Mouse (Mus musculus): Measurements from ENCODE around the gene Pced1b.
A peak's percentile ranks its signal among the peaks of the same experiment; 100 is the strongest.

Pced1b gene

GRCm38 (mm10) chr15:97288690-97289089 lies 41.8 kb downstream of the Pced1b start:
- no peak for DNase-seq

GRCm38 (mm10) chr15:97289176-97289575 lies 42.3 kb downstream of the Pced1b start:
- no peak for DNase-seq

- DNase-seq, result no peak
These were observed 43.4 kb downstream of the Pced1b start for GRCm38 (mm10) chr15:97290351-97290750.

- DNase-seq, result no peak
These were observed 44.6 kb downstream of the Pced1b start for GRCm38 (mm10) chr15:97291291-97292050.

- no peak for DNase-seq
These were observed 61.0 kb downstream of the Pced1b start for GRCm38 (mm10) chr15:97307935-97308334.

- DNase-seq, result no peak
These were observed 62.6 kb downstream of the Pced1b start for GRCm38 (mm10) chr15:97309533-97309932.

GRCm38 (mm10) chr15:97310251-97310650 lies 63.3 kb downstream of the Pced1b start:
- DNase-seq, result no peak

GRCm38 (mm10) chr15:97311211-97311610 lies 64.3 kb downstream of the Pced1b start:
- DNase-seq, result no peak

- no peak for DNase-seq
These were observed 65.0 kb downstream of the Pced1b start for GRCm38 (mm10) chr15:97311937-97312336.

- DNase-seq, result no peak
These were observed 68.0 kb downstream of the Pced1b start for GRCm38 (mm10) chr15:97314720-97315421.

GRCm38 (mm10) chr15:97315422-97315757 lies 68.5 kb downstream of the Pced1b start:
- no peak for DNase-seq

GRCm38 (mm10) chr15:97318365-97319001 lies 71.6 kb downstream of the Pced1b start:
- DNase-seq, result no peak

- DNase-seq, result no peak
These were observed 75.9 kb downstream of the Pced1b start for GRCm38 (mm10) chr15:97322821-97323220.

GRCm38 (mm10) chr15:97323466-97323865 lies 76.6 kb downstream of the Pced1b start:
- DNase-seq, result no peak

GRCm38 (mm10) chr15:97324311-97324710 lies 77.4 kb downstream of the Pced1b start:
- DNase-seq, result no peak

- DNase-seq, result peak; percentile 58
These were observed 80.7 kb downstream of the Pced1b start for GRCm38 (mm10) chr15:97327500-97328081.

- no peak for DNase-seq
These were observed 85.7 kb downstream of the Pced1b start for GRCm38 (mm10) chr15:97332582-97332981.

- DNase-seq, result no peak
These were observed 90.9 kb downstream of the Pced1b start for GRCm38 (mm10) chr15:97337636-97338352.

- no peak for DNase-seq
These were observed 91.6 kb downstream of the Pced1b start for GRCm38 (mm10) chr15:97338377-97339060.

- DNase-seq, result no peak
These were observed 95.4 kb downstream of the Pced1b start for GRCm38 (mm10) chr15:97342336-97342735.

- DNase-seq, result peak; percentile 11
These were observed 96.0 kb downstream of the Pced1b start for GRCm38 (mm10) chr15:97342945-97343344.

- DNase-seq, result no peak
These were observed 97.0 kb downstream of the Pced1b start for GRCm38 (mm10) chr15:97343921-97344320.
